Mouse (Mus musculus) adrenal gland, postnatal 0 days (tissue): ENCODE measurements around the gene Olfr235. TPM values are rescaled to one million over a fixed set of nuclear protein-coding genes. Genes with fewer than 3 reads are reported as not detected.

Source experiments
- polyA plus RNA-seq: library from polyadenylated mRNA; unstranded; fragments of >200 nt; fragmentation: Nextera tagmentation; extraction: Ambion mirVana; gene quantifications from 2 replicates; pipeline ENCODE4 v1.2.1, GENCODE M21; 2015

Olfr235 gene
- polyA plus RNA-seq: not detected in 2 replicates

DNA sequence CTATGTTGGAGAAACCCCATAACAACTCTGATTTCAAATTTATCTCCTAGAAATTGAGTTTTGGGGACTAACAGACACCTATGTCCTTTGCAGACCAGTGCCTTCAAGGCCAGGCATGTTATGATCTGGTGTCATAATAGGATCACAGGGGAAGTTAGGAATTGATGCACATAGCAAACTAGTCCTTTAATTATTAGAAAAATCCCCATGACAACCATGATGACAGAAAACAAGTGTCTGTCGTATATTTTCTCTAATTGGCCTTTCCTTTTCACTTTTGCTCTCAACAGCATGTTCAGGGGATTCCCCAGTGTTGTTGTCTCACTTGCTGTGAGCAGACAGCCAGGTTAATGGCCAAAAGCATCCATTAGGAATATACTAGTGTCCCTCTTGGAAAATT is at the start of gene Olfr235:
TSS of gene Olfr235 (plus strand) at position 301 of the 400 bp plus-strand sequence.

DNA sequence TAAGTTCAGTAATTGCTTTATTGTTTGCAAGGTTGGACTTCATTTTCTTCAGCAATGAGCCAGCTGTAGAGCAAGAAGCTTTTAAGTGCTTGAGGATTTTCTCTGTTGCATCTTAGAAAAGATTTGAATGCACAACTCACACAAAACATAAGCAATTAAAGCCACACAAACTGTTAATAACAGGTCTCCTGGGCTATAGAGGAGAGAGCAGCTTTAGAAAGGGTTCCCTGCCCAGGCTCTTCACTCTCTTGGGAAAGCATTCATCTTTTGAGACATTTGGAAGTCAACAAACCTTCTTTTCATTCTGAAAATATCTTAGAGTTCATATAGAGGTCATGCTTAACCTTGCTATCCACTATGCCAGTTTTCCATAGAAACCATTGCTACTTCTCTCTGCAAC is 28.3 kb upstream of the Olfr235 start, which contains the start of gene Olfr1432:
TSS of gene Olfr1432 (minus strand) at position 101 of the 400 bp plus-strand sequence.

DNA sequence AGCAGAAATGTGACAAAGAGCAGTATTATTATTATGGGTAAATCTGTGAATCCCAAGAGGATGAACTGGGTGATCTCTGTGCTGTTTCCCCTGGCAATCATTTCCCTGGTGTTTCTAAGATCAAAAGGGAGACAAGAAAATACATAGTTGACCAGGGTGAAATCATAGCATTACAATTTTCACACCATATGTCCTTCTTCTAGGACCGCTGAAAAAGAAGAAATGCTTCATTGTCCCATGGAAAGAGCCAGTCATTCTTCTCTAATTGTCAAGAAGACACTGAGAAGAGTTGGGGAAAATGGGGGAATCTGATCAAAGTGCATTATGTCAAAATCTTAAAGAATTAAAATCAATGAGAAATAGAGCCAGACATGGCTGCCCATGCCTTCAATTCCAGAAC is 19.3 kb upstream of the Olfr235 start, which contains the start of gene Olfr262:
TSS of gene Olfr262 (minus strand) at position 101 of the 400 bp plus-strand sequence.

DNA sequence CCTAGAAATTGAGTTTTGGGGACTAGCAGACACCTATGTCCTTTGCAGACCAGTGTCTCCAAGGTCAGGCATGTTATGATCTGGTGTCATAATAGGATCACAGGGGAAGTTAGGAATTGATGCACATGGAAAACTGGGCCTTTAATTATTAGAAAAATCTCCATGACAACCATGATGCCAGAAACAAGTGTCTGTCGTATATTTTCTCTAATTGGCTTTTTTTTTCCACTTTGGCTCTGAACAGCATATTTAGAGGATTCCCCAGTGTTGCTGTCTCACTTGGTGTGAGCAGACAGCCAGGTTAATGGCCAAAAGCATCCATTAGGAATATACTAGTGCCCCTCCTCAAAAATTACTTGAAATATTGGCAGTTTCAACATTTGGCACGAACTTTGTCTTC is 18.7 kb downstream of the Olfr235 start, which contains the start of gene Olfr1434:
TSS of gene Olfr1434 (plus strand) at position 301 of the 400 bp plus-strand sequence.

DNA sequence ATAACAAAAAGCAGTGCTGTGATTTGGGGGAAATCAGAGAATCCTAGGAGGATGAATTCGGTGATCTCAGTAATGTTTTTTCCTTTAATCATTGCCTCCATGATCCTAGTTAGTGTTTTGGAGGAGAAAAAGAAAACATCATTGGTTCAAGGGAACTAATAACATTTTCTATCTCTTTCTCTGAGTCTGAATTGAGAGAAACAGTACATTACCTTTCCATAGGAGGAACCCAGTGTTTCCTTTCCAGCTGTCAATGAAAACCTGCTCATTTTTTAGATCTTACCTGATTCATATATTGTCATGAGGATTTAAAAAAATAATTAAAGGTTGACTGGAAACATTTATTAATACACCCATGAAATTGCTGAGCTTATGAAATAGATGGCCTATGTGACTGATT is 38.2 kb downstream of the Olfr235 start, which contains the start of gene Olfr1436:
TSS of gene Olfr1436 (minus strand) at position 101 of the 400 bp plus-strand sequence.

Other genes starting within 250 kb of the Olfr235 start
- gene Olfr1423, start 219.7 kb upstream of the Olfr235 start, polyA plus RNA-seq: 0.02 TPM in 1 of 2 replicates, not detected in the other
- not detected in 2 replicates for gene Olfr1424, start 198.3 kb upstream of the Olfr235 start, polyA plus RNA-seq
- not detected in 2 replicates for gene Olfr1425, start 183.3 kb upstream of the Olfr235 start, polyA plus RNA-seq
- gene Olfr1426, start 169.0 kb upstream of the Olfr235 start, polyA plus RNA-seq: not detected in 2 replicates
- not detected in 2 replicates for gene Olfr1427, start 157.7 kb upstream of the Olfr235 start, polyA plus RNA-seq
- not detected in 2 replicates for gene Olfr1428, start 145.1 kb upstream of the Olfr235 start, polyA plus RNA-seq
- not detected in 2 replicates for gene Olfr76, start 137.8 kb upstream of the Olfr235 start, polyA plus RNA-seq
- not detected in 2 replicates for gene Olfr1555-ps1, start 90.9 kb upstream of the Olfr235 start, polyA plus RNA-seq
- not detected in 2 replicates for gene Olfr1431, start 60.4 kb upstream of the Olfr235 start, polyA plus RNA-seq
- not detected in 2 replicates for gene Olfr1432, start 28.4 kb upstream of the Olfr235 start, polyA plus RNA-seq
- gene Olfr262, start 19.4 kb upstream of the Olfr235 start, polyA plus RNA-seq: not detected in 2 replicates
- gene Olfr1434, start 18.8 kb downstream of the Olfr235 start, polyA plus RNA-seq: not detected in 2 replicates
- not detected in 2 replicates for gene Olfr1436, start 38.1 kb downstream of the Olfr235 start, polyA plus RNA-seq
- not detected in 2 replicates for gene Olfr1437, start 64.1 kb downstream of the Olfr235 start, polyA plus RNA-seq
- gene Olfr1438-ps1, start 74.9 kb downstream of the Olfr235 start, polyA plus RNA-seq: not detected in 2 replicates
- not detected in 2 replicates for gene Olfr1440, start 126.2 kb downstream of the Olfr235 start, polyA plus RNA-seq
- not detected in 2 replicates for gene Olfr1441, start 156.4 kb downstream of the Olfr235 start, polyA plus RNA-seq
- gene Pfpl, start 166.9 kb downstream of the Olfr235 start, polyA plus RNA-seq: not detected in 2 replicates
- gene Mpeg1, start 199.7 kb downstream of the Olfr235 start, polyA plus RNA-seq: 2.1 and 2.6 TPM in 2 replicates
- gene Dtx4, start 240.4 kb downstream of the Olfr235 start, polyA plus RNA-seq: 6.3 and 10.4 TPM in 2 replicates